Mouse (Mus musculus) gastrocnemius, postnatal 4 days (tissue): ENCODE data around the gene Iscu. TPM values are rescaled to one million over a fixed set of nuclear protein-coding genes. Genes with fewer than 3 reads are reported as not detected.
A peak's percentile ranks its signal among the peaks of the same experiment; 100 is the strongest.

Source experiments
- DNase-seq, 2 experiments: peaks; one replicate each; pipeline ENCODE4 v3.0.0; 2021 to 2022; ENCODE audit warnings: low spot score in 2 of 2, mixed read lengths in 2 of 2
- long read RNA-seq, 2 experiments: library from polyadenylated mRNA; stranded (forward); transcript quantifications; one replicate each; pipeline ENCODE4 v2.0.0; 2021
- total RNA-seq, 2 experiments: library from RNA; stranded (reverse); gene quantifications; 2 replicates each; pipeline ENCODE4 v1.2.3; 2021

Gene Iscu
- total RNA-seq, result 10 to 100 TPM; 69.5 to 70.2 TPM
- long read RNA-seq, experiment 1, transcript Iscu-201 (5 exons, 957 nt), result major isoform, 73 of 83 reads
- long read RNA-seq, experiment 1, partial matches to known transcripts, result 4 of 83 reads
- long read RNA-seq, experiment 1, other reads (novel, unspliced or antisense), result 3 of 83 reads
- long read RNA-seq, experiment 2, transcript Iscu-201 (5 exons, 957 nt), result major isoform, 74 of 92 reads
- long read RNA-seq, experiment 2, partial matches to known transcripts, result 3 of 92 reads
- long read RNA-seq, experiment 2, other reads (novel, unspliced or antisense), result 10 of 92 reads

DNA sequence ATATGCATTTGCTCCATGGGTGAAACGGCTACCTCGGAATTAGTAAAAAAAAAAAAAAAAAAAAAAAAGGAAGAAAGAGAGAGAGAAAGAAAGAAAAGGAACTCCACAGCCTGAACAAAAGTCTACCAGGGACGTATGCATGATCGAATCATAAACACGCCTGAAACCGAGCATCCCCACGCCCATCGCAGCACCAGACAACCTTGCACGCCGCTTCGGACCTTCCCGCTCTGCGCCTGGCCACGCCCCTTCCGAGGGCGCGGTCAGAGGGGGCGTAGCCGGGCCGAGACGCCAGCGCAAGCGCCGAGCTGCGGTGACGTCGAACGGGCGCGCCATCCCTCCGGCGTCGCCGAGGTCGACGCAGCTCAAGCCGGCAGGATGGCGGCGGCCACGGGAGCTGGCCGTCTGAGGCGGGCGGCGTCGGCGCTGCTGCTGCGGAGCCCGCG lies at the start of gene Iscu, which contains the start of gene Sart3:
Iscu (plus strand) TSS at position 299 of the 446 bp plus-strand sequence.
Sart3 (minus strand) TSS at position 61 of the 446 bp plus-strand sequence.
- peak; percentile 95 for DNase-seq

GRCm38 (mm10) chr5:113723567-113724237 lies 48.8 kb upstream of the Iscu start:
- DNase-seq, result no peak

DNA sequence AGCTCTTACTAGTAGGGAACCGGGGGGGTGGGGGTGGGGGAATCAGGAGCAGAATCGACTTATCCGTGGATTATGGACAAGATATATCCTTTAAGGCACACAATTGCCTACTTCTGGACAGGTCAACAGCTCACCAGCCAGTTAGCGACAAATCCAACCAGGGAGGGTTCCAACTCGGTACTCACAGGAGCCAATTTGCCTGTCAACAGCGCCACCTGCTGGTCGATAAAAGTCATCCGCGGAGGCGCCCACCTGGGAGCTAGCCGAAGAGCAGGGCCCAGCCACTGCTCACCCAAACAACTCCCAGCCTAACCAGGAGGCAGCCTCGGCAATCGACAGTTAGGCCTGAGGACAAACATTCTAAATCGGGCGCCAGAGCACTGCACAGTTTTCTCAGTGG lies 48.1 kb upstream of the Iscu start, which contains the start of gene 1700069L16Rik:
1700069L16Rik (minus strand) TSS at position 327 of the 400 bp plus-strand sequence.
- peak; percentile 73 to 78 for DNase-seq

- no peak for DNase-seq
These were observed 47.1 kb upstream of the Iscu start for GRCm38 (mm10) chr5:113725417-113725816.

DNA sequence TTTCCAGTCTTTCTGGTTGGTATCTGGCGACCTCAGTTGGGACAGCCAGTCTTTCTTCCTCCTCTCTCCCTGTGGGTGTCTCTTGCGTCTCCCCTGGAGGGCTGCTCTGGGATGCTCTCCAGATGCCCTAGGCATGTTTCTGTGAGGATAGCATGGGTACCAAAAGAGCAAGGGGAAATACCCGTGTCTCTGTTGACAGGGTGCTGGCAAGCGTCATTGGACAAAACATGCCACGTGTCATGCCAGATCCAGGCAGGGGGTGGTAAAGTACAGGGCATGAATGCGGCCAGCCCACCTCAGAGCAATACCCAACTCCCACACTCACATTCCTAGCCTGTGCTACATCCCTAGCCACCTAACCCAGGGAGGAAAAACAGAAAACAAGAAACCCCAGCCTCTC lies 45.9 kb upstream of the Iscu start:
- no peak for DNase-seq

DNA sequence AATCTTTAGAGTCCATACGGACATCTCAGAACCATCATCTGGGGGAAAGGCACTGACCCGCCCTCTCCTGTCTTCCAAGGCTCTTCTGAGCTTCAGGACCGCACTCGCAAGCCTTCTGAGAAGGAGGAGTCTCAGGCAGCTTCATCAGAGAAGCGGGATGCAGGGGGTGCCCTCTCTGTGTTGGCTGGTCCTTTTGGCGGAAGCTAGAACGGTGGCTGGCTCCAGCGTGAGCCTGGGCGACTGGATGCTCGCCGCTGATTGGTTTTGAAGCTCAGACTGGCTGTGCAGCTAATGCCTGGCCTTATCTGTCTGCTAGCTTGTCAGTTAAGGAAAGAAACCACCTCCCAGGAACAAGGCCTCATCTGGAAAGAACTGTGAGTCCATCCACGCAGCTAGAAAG lies 45.3 kb upstream of the Iscu start:
- no peak for DNase-seq

DNA sequence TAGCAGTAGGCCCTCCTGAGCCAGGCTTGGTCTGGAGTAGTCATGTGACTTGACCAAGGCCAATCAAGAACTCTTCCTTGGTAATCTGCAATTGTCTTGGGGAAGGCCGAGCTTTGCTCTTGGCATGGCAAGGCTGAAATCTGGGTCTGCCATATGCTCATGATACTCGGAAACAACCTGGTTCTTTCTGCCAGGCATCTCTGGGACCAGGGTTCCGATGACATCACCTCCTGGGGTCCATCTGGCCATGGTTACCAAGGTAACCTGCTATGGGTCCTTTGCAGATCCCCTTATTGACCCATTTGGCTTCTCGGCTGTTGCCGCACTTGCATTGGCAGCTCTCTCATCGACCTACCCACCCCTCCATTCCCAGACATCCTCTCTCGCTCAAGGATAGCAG lies 44.5 kb upstream of the Iscu start:
- DNase-seq, result no peak

GRCm38 (mm10) chr5:113728691-113729090 lies 43.9 kb upstream of the Iscu start:
- no peak for DNase-seq

GRCm38 (mm10) chr5:113730641-113731121 lies 41.9 kb upstream of the Iscu start:
- DNase-seq, result no peak

- no peak for DNase-seq
These were observed 41.4 kb upstream of the Iscu start for GRCm38 (mm10) chr5:113731174-113731573.

DNA sequence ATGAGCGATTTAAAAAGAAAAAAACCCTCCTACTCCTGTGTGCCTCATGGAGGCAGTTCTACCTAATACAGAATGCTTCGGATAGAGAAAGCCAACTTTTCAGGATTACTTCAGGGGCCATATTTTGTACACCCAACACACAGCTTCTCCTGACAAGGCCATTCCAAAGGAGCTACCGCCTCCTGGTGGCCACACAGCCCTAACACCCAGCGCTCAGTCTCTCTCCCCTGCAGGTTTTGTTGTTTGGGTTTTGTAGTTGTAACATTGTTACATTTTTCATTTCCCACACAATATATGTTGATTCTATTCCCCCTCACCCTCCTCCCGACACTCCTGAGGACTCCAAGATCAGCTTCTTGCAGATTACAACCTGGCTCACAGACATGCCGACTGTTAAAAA lies 40.4 kb upstream of the Iscu start:
- peak in 1 of 2 experiments; percentile 50 for DNase-seq

GRCm38 (mm10) chr5:113734376-113734775 lies 38.2 kb upstream of the Iscu start:
- no peak for DNase-seq

DNA sequence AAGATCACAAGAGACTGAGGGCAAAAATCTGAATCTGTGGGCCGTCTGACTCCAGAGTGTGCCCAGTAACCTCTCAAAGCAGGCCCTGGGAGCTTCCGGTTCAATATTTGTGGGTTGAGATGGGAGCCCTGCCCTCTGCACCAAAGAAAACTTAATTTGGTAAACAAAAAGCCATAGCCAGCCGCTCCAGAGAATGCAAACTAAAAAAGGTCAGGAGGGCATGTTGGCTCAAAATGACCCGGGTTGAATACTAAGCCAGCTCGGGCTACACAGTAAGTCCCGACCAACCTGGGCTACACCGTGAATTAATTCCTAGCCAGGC lies 37.6 kb upstream of the Iscu start:
- DNase-seq, result no peak

DNA sequence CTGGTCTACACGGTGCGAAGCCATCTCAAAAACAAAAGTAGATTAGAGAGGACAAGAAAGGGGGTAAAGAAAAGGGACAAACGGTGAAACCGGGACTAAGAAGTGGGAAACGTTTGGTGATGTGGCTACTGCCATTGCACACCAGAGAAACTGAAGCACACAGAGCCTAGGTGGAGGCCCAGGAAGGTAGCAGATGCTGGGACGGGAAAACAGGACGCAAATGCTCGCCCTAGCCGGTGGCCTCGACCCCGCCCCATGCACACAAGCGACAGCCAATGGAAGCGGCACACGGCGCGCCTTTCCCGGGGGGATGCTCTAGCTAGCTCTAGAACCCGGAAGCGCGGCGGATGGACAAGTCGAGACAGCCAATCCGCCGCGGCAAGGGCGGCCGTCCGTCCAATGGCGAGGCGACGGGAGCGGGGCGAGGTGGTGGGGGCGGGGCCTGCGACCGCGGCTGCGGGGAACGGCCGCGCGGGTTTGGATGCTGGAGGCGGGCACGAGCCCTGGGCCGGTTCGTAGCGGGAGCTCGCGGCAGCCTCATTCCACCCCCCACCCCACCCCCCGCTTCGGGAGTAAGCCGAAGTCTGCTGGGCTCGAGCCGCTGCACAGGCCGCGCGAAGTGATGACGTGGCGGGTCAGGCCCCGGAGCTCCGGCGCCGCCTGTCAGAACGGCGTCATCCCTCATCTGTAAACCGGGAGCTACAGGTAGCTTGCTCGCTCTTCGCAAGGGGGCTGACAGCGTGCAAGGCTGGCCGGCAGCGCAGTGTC lies 37.0 kb upstream of the Iscu start, which contains the start of gene Ficd:
Ficd (plus strand) TSS at position 459 of the 768 bp plus-strand sequence.
- DNase-seq, result peak; percentile 88 to 94

DNA sequence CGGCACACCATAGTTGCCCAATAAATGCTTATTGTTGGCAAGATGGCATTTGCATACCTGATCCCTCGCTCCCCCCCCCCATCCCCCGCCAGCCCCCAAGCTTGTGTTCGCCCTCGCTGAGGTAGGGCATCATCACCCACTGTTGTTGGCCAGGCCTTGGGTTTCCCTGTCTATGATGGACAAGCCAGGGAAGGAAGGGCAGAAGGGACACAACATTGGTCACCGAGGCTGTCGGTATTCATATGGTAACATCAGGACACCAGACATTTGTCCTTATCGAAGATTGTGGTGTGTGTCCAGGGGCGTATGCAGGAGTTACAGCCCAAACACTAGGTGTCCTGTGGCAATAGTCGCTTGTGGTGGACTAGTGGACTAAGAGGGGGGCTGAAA lies 36.4 kb upstream of the Iscu start:
- no peak for DNase-seq

DNA sequence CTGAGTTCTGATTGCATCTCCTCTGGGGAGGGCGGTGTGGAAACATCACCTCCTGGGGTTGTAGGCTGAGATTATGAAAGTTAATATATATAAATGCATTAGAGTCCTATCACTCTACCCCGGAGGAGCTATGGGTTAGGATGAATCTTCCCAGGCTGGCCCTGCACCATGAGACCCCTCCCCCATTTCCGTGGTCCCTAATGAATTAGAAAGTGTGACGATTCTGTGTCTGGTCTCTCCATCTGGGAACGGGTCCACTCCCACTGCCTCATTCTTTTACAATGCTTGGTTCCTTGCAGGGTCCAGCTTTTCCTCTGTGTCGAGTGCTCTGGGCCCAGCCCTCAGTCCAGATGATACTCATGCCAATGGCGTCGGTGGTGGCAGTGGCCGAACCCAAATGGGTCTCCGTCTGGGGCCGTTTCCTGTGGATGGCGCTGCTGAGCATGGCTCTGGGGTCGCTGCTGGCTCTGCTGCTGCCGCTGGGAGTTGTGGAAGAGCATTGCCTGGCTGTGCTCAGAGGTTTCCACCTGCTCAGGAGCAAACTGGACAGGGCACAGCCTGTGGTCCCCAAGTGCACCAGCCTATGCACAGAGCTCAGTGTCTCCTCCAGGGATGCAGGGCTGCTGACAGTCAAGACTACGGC lies 35.9 kb upstream of the Iscu start:
- DNase-seq, result no peak

- DNase-seq, result no peak
These were observed 34.8 kb upstream of the Iscu start for GRCm38 (mm10) chr5:113737607-113738237.

GRCm38 (mm10) chr5:113747629-113748028 lies 24.9 kb upstream of the Iscu start:
- DNase-seq, result no peak

GRCm38 (mm10) chr5:113748556-113749331 lies 23.8 kb upstream of the Iscu start:
- no peak for DNase-seq
